Mouse (Mus musculus) right cerebral cortex, postnatal 14 days (tissue): ENCODE data around the gene Tceanc2.
A peak's percentile ranks its signal among the peaks of the same experiment; 100 is the strongest.

ENCODE experiments used
- DNase-seq: peaks from one replicate; pipeline ENCODE4 v3.0.0; 2022

Tceanc2 gene

DNA sequence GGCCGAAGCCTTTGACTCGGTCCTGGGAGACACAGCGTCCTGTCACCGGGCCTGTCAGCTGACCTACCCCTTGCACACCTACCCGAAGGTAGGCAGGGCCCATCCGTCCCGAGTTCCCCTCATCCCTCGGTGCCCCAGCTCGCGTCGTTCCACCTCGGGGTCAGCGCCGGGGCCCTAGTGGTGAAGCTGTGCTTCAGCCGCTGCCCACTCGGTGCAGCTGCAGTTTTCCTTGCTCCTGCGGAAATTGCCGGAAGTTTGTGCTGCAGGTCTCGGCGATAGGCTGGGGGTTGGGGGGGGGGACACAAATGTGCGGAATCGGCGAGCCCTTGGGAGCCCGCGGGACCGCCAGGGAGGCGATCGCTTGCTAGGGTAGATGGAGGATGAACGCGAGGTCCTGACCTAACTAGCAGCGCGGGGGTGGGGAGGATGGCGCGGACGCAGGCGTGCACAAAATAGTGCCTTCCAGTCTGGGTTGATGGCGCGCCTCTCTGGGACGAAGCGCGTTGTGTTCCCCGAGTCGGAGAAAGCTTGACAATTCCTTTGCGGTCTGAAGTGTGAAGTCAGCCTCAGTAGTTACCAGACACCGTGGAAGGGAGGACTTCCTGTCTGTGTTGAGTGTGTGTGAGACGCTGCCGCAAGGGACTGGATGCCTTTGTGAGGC, at the start of gene Tceanc2:
Tceanc2 (minus strand) TSS at position 287 of the 661 bp plus-strand sequence.
- peak; percentile 52 for DNase-seq

DNA sequence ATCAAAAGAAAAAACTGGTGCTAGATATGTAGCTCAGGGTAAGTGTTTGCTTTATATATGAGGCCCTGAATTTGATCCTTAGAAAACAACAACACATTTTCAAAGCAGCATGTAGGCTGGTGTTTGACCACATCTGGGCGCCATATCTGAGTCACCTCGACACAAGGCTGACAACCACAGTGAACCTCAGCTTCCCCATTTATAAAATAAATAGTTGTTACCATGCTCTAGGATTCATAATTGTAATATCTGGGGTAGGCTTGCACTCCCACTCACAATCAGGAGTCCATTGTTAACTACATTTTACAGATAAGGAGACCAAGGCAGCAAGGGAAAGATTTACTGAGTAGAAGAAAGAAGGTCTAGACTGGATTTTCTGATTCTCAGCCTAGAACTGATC, 47.4 kb upstream of the Tceanc2 start:
- no peak for DNase-seq

DNA sequence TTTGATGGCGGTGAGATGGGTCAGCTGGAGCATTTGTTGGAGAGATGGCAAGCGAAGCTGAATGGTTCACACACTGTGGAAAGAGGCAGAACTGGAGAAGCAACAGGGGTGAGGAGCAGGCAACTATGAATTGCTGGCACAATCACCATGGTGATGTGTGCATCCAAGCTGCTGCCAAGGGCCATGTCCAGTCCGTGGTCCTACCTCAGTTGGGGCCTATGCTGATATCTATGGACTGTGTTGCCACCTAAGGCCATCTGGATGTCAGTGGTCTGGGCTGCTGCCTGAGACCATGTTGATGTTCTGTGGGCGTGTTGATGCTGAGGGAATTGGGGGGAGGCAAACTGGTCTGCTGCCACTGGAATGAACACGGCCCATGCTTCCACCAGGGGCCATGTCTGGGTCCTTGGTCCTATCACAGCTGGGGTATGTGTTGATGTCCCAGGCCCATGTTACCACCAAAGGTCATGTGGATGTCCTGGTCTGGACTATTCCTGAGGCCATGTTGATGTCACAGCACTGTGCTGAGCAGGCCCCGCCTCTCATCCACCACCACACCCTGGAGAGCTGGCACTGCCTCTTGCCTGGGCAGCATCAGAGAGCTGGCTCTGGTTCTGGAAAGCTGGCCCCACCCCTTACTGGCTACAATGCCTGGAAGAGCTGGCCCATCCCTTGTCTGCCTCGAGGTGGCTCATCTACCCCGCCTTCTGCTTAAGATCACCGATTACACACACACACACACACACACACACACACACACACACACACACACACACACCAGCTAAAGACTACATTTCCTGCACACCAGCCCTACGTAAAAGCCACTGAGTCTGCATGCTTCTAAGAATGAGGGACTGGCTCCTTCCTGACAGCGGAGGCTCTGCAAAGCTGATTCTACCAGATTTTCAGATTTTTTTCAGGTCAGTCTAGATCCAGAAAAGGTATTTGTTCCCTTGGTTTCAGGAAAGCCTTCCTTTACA, 44.6 kb upstream of the Tceanc2 start:
- DNase-seq: peak; percentile 19

DNA sequence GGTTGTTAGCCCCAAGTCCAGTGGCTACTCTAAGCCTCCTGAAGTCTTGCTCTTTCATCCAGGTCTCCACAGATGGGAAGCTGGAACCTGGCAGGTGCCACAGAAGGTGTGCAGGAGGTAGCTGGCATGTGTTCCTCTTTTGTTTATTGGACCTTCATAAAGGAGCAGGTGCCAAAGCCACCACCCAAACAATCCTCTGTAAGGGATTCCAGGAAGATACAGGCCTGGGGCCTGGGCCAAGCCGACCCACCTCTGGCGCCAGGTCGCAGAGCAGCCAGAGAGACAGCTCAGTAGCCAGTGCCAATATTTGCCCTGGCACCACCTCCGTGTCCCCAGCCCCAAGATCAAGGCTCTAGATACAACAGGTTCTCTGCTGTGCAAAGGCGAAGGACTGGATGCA, 42.6 kb upstream of the Tceanc2 start:
- no peak for DNase-seq

DNA sequence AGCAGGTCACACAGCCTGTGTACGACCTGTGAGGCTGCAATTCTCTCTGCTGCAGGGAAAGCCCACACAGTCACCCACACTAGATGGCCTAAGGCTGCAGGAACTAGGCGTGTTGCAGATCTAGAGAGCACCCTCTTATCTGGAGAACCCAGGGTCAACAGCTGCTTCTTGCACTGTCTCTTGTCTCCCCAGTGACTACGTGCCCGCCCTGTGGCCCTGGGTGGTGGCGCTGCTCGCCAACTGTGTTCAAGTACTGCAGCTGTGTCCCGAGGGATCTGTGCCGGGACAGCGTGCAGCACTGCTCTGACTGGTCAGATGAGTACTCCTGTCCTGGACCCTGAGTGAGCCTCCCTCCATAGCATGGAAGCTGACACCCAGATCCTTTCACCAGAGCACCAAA, 38.7 kb upstream of the Tceanc2 start:
- no peak for DNase-seq

DNA sequence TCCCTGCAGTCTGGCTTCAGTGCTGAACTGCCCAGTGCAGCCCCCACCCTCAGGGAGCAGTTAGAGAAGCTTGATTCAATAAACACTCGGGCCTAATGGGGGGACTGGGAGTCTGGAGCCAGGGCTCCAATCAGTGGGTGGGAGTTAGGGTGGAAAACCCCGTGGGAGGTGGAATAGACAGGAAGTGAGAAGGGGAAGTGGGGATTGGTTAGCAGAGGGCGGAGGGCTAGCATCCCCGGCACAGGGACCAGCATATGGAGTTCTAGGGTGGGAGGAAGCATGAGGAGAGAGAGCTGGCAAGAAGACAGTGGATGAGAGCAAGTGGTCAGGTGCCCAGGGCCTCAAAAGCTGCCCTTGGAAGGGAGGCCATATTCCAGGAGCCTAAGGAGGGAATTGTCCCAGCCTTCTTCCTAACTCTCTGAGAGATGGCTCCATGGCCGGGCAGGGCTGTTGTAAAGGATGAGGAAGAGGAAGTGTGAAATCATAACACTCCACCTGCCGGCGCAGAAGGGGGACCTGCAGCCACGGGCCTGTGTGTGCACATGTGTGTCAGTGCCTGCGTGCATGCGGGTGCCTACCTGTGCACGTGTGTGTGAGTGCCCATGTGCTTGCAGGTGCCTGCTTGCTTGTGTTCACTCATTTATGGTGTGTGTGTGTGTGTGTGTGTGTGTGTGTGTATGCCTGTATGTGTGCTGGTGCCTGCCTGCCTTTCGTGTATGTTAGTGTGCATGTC, 34.5 kb upstream of the Tceanc2 start:
- DNase-seq: no peak

DNA sequence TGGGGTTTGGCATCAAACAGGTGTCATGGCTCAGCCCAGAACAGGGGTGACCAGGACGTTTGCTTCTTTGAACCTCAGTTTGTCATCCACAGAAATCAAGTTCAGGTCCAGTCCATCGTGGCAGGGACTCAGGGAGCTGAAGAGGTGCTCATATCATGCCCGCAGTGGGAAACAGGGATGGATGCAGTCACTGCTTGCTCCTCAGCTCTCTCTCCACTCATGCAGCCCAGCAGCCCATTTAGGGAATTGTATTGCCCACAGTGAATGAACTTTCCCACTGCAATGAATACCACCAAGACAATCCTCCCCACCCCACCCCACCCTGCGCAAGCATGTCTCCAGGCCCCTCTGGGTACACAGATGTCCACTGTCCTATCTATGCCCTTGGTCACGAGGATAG, 33.0 kb upstream of the Tceanc2 start:
- no peak for DNase-seq

DNA sequence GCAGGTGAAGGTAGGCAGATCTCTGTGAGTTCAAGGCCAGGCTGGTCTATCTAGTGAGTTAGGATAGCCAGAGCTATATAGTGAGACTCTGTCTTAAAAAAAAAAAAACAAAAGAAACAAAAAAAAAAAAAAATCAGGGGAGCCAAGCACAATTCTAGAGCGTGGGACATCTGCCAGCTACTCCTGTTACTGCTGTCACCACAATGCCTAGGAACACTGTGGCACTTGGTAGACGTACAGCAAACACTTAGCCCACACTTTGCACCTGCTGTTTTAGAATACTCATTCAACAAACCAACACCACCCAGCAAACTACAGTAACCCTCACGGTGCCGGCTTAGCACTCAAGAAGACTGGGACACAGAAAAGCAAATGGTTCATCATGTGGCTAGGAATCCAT, 32.5 kb upstream of the Tceanc2 start:
- peak; percentile 42 for DNase-seq

DNA sequence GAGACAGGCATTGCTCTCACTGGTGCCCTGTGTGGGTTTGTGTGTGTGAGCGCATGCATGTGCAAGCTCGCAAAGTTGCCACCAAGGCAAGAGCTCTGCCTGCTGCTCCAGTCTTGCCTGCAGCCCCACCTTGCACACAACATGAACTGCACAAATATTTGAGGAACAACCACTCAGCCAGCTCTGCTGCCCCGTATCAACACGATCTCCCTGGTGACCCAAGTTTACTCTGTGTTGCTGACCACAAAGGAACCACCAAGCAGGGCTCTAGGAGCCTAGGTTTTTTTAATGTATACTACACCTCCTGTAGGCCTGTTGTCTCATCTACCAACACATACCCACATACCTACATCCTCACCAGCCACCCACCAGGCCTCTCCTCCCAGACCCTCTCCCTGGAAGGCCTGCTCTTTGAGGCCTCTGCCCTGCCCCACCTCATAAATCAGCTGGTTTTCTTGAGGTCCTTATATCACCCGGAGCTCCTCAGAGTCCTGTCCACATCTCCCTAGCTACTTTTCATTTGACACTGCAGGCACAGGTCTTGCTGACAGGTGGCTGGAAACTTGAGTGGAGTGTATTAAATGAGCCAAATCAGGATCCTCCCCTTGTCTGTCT, 31.7 kb upstream of the Tceanc2 start:
- DNase-seq: no peak

DNA sequence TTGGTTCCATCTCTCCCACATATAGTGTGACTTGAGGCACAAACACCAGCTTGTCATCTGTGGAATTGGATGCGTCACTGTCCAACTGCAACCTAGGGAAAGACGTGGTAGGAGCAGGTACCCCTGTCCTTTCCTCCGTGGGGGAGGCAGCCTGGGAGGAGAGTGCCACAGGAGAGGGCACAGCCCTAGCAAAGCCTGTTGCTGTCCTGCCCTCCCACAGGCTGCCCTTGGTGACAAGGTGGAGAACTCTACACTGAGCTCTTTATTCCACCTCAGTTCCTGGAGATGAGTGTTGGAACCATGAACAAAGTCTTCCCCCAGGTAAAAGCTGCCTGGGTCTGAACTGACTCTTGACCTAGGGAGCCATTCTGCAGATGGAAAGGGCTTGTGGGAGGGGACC, 30.0 kb upstream of the Tceanc2 start, which contains the start of gene Ldlrad1:
Ldlrad1 (plus strand) TSS at position 301 of the 400 bp plus-strand sequence.
- DNase-seq: no peak

DNA sequence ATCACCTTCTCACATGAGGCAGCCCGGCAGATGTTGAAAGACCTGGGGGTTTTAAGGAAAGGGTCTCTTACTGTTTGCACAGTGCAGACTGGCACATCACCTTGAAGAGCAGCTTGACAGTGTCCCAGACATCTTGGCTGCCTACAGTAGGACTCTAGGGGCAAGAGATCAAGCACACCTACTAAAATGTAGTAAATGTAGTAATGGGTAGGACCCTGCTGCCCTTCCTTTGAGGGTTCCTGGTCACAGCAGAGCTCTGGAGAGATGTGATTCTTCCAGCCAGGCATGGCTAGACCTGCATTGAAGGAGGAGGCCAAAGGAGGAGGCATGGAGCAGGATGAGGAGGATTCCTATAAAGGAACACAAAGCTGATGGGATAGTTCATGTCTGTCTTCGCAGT, 28.1 kb upstream of the Tceanc2 start:
- no peak for DNase-seq

DNA sequence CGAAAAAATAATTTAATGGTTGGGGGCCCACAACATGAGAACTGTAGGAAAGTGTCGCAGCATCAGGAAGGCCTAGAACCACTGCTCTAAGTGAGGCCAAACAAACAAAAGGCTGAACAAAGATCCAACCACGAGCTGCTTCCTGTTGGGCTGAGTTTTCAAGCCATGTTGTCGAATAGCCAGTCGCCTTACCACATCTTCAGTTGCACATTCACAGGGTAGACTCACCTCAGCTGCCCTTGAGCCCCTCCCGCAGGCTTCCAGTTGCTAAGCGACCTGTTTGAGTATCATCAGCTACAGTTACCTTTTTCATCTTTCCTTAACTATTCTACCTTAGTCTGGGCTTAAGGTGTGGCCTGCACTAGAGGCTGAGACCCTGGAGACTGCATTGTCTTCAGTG, 24.1 kb upstream of the Tceanc2 start:
- DNase-seq: no peak

DNA sequence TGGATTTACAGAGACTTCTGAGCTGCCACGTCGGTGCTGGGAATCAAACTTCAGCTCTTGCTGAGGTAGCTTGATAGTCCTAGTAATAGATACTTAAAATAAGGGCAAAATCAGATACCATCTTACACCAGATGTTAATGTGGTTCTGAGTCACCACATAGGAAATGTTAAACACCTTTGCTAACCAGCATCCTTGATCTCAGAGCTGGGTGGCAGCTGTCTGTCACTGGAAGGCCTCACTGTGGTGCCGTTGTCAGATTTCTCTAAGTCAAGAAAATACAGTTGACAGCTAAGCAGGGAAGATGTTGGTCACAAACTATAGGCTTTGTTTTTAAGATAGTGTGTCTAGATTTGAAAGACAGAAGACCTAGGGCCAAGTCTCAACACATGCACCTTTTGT, 22.9 kb upstream of the Tceanc2 start:
- DNase-seq: no peak

DNA sequence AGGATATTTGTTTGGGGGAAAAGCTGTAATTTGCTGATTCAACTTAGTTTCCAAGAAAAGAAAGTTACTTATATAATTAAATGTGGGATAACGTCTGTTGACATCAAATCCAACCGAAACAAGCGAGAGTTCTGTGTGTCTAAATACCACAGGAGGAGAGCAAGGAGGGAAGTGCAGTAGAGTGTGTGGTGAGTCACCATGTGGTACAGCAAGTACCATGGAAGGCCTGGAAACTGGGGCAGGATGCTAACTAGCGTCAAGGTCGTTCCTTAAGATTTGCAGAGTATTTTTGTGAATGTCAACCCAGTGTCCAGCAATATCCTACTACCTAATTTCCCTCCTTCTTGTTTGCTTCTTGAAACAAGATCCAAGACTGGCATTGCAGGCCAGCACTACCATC, 19.2 kb upstream of the Tceanc2 start:
- no peak for DNase-seq

DNA sequence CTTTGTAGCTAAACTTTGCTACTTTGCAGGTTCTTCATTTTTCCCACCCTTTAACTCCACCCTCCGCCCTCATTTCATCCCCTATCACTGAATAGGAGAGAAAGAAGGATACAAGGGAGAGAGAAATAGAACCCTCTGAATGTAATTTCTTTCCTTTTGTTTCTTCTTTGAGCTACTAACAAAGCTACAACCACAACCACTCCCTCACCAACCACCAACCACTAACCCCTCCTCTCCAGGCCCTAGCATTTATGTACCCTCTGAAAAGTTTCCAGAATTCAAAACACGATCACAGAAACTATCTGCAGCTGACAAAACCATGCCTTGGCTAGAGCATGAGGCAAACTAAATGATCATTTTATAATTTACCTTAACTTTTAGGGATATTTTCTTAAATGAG, 17.5 kb upstream of the Tceanc2 start:
- DNase-seq: no peak

DNA sequence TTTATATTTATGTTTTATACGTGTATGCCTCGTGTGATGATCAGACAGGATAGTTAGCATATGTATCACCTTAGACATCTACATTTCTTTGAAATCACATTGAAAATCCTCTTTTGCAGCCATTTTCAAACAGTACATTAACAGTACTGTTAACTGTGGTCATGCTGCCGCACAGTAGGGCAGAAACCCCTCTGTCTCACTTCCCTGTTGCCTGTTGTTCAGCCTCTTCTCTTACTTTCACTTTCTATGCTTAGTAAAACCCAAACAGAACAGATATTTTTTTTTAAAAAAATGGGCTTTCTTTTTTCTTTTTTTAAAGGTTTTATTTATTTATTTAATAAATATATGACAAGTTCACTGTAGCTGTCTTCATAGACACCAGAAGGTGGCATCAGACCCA, 14.9 kb upstream of the Tceanc2 start:
- no peak for DNase-seq

DNA sequence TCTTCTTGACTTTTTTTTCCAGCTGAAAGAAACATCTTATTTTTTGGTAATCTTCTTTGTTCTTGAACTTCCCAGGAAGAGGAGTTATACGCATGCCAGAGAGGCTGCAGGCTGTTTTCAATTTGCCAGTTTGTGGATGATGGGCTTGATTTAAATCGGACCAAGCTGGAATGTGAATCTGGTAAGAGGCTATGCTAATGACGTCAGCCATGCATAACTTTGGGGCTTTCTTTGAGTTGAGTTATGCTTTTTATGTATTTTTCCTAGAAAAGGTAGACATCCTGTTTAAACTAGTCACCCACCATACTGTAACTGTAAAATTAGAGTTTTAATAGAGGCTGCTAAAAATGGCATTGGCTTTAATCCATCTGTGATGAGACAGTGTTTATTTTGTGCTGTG, 6.8 kb upstream of the Tceanc2 start:
- no peak for DNase-seq

DNA sequence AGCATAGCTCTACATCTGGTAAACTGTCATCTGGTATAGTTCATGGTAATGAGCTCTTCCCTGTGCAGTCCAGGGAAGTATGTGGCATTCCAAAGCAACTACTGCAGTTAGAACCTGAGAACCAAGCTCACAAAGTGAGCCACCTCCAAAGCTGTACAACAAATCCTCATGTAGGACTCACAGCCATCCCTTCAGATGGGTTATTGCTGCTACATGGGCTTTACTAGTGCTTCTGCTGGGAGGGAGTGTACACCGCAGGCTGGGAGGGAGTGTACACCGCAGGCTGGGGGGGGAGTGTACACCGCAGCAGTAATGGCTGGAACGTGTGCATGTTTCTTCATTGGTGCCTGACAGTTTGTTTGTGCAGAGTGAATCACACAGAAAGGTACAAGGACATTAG, 4.3 kb upstream of the Tceanc2 start:
- no peak for DNase-seq

DNA sequence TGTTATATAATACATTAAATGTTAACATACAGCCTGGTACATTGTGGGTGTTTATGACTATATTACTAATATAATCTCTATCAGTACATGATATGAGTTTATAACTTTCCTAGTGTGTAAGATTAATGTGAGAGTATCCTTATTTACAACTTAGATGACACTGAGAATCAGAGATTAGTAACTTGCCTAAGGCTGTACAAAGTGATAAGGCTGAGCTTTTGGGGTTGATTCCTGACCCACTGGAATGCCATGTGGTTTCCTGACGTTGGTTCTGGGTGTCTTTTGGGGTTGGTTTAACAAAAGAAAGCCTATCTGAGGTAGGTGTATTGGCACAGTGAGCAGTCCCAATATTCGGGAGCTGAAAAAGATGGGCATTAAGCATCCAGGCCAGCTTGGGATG, 3.9 kb upstream of the Tceanc2 start:
- no peak for DNase-seq

DNA sequence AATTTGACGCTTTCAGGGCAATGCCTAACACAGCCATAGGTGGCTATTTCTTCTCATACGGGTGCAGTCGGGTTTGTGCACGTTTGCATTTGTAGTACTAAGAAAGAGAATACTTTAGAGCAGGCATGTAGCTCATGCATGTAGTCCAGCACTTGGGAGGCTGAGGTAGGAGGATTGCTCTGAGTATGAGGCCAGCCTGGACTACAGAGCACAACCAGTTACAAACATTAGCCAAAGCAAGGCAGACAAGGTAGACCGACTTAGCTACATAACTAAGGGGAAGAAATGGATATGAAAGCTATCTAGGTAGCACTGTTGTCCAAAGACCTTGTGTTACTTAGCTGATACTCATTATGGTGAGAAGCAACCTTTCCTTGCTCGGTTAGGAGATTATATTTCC, 3.0 kb upstream of the Tceanc2 start:
- no peak for DNase-seq

DNA sequence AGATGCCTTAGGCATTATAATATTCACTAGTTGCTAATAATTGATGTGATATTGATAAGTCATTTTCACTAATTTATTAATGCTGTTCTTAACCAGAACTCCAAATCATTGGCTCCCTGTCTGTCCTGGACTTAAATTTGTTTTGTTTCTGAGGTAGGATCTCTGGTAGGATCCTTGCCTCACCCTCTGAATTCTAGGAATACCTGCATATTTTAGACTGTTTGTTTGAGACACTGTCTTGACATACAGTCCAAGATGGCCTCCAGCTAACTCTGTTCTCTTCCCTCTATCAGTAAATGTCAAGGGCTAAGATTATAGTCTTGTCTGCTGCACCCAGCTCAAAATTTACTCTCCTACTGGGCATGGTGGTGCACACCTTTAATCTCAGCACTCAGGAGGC, 1.8 kb upstream of the Tceanc2 start:
- DNase-seq: no peak

DNA sequence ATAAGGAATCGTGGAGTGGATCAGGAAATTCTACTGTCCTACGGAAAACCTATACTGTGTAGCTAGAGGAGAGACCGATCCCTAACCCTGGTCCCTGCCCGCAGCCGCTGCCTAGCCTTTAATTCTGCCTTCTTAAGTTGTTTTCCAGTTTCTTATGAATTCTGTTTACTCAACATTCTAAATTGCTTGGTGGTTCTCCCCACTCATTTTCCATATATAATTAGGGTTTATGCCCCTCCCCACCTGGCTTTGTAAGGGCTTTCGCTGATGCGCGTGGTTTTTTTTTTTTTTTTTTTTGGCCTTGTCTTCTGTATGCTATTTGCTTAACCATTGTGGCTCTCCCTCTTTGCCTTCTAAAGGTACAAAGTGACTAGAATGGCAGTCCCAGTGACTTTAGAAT, 645 bp upstream of the Tceanc2 start:
- DNase-seq: no peak

DNA sequence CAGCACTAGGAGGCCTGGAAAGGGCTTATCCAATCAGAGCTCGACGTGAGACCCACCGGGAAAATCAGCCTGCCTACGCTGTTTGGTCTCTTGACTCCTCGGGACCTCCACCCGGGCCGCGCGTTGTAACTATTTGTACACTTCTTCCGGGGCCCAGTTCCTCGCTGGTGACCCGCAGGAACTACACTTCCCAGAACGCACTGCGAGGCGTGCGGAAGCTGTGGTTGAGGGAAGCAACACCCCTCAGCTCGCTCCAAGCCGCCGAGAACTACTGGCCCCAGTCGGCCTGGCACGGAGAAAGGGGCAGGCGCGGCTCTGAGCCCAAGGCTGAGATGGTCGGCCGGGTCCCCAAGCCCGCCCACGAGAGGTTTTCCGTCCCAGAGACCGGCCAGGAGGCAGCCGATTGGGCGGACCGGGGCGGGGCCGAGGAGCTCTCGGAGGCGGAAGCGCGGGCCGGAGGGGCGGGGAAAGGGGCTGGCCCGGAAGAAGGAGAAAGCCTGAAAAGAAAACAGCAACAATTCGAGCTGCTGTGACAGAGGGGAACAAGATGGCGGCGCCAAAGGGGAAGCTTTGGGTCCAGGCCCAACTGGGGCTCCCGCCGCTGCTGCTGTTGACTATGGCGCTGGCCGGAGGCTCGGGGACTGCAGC, 610 bp downstream of the Tceanc2 start, which contains the start of gene Tmem59:
Tmem59 (plus strand) TSS at position 218 of the 648 bp plus-strand sequence.
- DNase-seq: peak; percentile 91
